Mouse (Mus musculus): ENCODE results near the gene Celf2.

DNA sequence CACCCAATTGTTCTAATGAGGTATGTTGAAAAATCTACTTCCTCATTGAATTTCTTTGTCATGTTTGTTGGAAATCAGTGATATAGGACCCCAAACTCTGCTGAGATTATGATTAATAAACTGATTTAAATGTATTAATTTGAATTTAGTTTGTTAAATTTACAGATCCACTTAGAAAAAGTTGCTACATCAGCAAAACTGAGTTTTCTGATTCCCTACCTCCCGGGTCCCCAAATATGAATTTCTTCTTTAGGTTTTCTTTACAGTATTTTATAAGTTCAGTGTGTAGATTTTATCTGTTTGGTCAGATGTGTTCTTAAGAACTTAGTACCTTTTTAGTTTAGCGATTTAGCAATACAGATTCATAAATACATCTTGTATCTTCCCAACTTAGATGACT lies 533.1 kb downstream of the Celf2 start:
- TF ChIP-seq CTCF (IDR thresholded peaks at IDR 0.05; ENCODE audit: extremely low read depth, insufficient read depth, insufficient read length, insufficient replicate concordance) (no peak), POLR2A (IDR thresholded peaks at IDR 0.05; ENCODE audit: low read depth, low read length) (no peak)
